Mouse (Mus musculus) adrenal gland, postnatal 14 days (tissue): ENCODE measurements around the gene Kif19a. TPM values are rescaled to one million over a fixed set of nuclear protein-coding genes. Genes with fewer than 3 reads are reported as not detected.
A peak's percentile ranks its signal among the peaks of the same experiment; 100 is the strongest.

Experiments
- DNase-seq: peaks from one replicate; pipeline ENCODE4 v3.0.0; 2021; ENCODE audit warnings: mixed read lengths
- total RNA-seq: library from RNA; stranded (reverse); gene quantifications from 2 replicates; pipeline ENCODE4 v1.2.3, GENCODE M21; 2021

The Kif19a gene
- total RNA-seq, 1 experiment from 2014 or later = 0.56 TPM

DNA sequence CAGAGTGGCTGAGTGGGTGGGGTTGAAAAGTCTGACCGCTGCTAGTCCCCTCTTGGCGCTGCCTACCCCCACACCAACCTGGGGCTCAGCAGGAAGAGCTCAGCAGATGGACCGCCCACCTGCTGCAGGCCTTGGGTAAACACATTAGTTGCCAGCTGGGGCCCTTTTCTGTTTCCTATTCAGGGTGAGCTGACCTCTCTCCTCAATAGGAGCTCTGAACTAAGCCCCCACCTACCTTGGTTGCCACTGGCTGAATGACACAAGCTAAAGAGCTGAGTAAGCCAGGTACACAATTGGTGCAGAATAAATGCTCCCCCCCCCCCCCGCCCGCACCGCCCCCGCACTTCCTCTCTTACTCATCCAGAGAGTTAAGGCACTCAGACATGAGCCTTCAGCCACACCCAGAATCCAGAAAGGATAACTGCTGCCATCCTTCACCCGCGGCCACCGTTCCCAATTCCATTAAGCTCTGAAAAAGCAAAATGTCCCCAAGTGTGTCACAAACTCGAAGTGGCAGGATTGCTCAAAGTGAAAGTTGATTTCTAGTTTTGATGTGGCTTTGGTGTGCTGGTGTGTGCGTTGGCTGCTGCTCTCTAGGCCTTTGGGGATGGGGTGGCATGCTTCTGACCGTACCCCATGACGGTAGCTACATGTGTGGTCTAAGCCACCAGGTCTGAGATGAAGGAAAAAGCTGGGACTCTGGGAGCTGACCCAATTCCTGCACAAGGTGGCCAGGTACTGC is 42.7 kb downstream of the Kif19a start:
- no peak for DNase-seq

- no peak for DNase-seq
Measured at GRCm38 (mm10) chr11:114809371-114809770, 44.2 kb downstream of the Kif19a start.

DNA sequence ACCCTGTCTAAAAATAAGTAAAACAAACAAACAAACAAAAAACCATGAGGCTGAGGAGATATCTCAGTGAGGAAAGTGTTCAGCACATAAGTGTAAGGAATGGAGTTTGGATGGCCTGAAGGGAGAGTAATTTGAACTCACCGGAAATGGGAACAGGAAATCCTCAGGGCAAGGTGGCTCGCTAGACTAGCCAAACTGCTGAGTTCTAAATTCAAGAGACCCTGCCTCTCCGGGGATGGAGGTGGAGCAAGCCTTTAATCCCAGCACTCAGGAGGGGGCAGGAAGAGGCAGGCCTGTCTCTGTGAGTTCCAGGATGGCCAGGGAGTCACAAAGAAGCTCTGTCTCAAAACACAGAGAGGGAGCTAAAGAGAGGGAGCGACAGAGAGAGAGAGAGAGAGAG is 45.2 kb downstream of the Kif19a start:
- DNase-seq = no peak

DNA sequence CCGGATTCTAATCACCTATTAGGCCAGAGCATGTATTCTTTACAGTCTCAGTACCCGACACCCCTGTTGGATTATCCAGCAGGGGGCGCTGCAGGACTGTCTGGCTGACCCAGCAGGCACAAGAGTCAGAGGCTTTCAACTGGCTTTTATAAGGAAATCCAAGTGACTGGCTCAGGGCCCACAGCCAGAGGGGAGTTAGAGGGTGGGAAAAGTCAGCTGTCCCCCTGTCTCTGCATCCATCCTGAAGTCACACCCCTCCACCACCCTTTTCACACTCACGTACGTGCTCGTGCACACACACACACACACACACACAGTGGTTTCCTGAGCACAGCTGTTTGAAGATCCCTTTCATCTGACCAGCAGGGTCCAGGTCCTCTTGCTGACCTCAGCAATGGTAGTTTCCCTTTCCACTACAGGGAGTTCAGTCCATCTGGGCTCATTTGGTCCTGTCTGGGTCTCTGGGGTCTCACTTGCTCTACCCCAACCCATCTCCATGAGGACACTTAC is 47.6 kb downstream of the Kif19a start:
- DNase-seq = peak; percentile 95

DNA sequence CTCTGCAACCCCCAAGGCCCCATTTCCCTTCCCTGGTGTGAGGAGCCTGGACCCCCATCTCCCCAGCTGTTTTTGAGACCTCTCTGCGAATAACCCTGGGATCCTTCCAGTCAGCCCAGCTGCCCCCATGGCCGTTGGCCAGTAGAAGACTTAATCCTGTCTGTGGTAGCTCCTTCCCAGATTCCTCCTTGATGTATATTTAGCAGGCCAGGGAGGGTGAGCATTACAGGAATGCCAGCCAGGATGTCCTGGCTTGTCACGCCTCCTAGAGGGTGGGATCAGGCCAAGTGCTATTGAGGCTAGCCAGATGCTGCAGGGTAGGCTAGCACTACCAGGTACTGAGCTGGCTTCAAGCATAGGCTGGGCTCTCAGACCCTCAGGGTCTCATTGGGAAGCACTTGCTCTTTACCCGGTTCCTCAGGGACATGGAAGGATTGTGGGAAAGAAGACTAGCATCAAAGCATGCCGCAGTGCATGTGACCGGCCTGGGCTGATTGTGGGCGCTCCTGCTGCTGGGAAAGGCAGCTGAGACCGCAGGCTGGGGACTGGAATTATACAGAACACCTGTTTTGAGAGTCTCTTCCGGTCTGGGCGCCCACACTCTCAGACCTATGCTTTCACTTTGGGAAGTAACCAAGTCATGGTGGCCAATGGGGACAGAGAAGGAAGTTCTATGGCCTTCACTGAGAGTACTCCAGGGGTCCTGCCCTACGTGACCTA is 49.8 kb downstream of the Kif19a start:
- DNase-seq = no peak

DNA sequence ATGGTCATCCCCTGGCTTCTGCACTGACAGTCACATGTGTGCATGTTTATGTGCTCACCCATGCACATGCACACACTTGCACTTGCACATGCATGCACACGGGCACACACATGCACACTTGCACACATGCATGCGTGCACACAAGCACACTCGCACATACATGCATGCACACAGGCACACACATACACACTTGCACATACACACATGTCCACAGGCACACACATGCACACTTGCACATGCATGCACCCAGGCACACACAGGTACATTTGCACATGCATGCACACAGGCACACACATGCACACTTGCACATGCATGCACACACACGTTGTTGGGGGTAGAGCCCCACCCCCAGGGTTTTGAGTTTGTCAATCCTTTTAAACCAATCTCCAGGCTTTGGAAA is 51.7 kb downstream of the Kif19a start:
- DNase-seq = no peak

- DNase-seq = no peak
Measured at GRCm38 (mm10) chr11:114818185-114818584, 53.0 kb downstream of the Kif19a start.

DNA sequence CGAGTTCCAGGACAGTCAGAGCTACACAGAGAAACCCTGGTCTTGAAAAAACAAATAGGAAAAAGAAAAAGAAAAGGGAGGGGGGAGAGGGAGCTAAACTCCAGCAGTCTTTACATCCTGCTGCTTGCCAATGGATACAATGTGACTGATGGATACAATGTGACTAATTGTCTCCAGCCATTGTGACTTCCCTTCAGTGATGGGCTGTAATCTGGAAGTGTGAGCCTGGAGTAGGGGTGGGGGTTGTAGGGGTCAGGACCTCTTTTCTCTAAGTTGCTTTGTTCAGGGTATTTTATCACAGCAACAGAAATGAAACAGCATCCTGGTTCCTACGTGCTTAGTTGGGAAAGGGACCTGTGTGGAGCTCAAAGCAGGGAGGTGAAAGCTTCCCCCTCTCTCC is 53.9 kb downstream of the Kif19a start:
- no peak for DNase-seq

- no peak for DNase-seq
Measured at GRCm38 (mm10) chr11:114820444-114820843, 55.3 kb downstream of the Kif19a start.

- no peak for DNase-seq
Measured at GRCm38 (mm10) chr11:114821325-114821724, 56.1 kb downstream of the Kif19a start.

DNA sequence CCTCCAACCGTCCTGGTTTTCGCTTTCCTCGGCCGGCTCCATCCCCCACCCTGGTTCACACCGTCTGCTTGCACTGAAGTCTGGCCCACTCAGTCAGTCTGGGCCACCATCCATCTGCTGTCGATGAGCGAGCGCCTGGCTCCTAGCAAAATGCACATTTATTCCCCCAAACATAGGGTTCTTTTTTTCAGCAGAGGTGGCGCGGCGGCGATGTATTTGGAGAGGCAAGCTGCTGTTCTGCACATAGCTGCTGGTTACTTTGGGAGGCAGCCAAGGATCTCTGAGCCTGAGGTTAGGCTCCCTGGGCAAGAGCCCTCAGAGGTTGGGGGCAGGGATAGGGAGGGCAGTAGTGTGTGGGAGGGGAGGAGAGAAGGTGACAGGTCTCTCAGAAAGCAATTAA is 57.5 kb downstream of the Kif19a start:
- no peak for DNase-seq

DNA sequence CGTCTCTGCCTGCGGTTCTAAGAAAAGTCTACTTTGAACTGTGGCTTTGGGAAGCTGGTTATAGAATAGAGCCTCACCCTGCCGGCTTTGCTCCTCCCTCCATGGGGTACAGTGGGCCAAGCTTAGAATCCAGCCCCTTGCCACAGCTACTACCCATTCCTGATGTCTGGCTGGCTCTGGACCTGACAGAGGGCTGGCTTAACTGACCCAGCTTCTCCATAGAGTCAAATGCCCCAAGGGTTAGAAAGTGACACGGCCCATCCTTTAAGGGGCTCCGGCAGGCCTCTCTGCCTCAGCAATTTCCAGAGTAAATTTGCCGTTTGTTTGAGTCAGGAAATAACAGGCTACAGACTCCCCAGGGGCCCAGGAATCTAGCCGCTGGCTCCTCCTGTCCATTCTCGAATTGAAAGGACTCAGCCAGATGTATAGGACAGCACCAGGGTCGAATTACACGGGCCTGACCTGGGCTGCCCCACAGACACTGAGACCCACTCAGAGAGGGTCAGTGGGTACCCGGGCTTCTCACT is 58.1 kb downstream of the Kif19a start:
- DNase-seq = no peak

GRCm38 (mm10) chr11:114826686-114827085 is 61.5 kb downstream of the Kif19a start:
- DNase-seq = no peak

DNA sequence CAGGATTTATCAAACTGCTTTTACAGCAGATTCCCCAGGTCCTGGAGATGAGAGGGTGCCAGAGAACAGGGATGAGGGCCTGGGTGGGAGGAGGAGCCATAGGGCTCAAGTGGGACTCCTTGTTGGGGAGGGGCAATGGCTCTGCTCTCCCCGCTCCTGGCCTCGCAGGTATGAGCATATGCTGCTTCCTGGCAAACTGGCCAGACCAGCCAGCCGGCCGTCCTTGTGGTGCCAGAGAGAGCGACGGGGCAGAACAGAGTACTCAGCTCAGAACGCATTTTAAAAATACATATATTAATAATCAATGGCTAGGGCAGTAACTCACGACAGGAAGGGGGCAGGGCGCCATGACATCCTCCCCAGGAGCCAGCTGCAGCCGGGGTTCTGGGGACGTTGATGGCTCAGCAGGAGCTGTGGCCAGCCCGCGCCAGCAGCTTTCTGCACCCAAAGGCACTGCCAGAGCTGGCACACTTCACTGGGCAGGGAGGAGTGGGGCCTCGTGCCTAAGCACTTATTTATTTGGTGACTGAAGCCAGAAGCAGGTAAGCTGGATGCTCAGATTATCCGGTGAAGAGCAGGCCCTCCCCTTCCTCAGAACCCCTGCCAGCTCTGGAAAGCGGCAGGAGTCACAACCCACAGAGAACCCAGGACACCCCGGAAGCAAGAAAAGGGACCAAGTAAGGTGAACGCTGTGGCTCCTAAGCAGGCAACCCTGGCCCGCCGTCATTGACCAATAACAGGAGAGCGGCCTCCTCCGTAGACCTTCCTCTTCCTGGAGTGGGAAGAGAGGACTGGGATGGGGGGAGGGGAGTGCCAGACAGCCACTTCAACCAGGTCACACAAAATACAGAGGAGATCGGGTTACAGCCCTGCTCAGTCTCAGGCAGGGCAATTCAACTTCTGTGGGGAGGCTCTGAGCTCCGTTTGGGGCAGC is 64.6 kb downstream of the Kif19a start:
- DNase-seq = peak; percentile 81

- no peak for DNase-seq
Measured at GRCm38 (mm10) chr11:114830433-114830773, 65.2 kb downstream of the Kif19a start.

DNA sequence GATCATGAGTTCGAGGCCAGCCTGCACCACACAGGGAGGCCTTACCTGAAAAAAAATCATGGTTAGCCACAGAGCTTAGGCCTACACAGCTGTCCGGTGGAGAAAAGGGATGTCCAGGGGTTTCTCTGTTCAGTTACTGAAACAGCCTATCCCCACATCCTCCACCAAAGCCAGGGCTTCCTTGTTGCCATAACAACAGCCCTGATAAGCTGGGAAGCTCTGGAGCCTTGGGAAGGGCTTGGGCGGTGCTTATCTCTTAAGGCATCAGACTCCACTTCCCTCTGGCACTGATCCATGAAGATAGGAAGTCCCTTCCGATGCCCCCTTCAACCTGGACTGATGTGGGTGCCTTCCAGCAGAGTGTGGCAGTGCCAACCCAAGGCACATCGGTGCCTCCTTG is 68.0 kb downstream of the Kif19a start:
- DNase-seq = no peak

Other genes starting within 250 kb of the Kif19a start
- 1,048 and 1,188 TPM in 2 replicates for gene Rpl38, start 96.9 kb upstream of the Kif19a start, total RNA-seq
- gene Ttyh2, start 90.0 kb upstream of the Kif19a start, total RNA-seq = 61.7 and 64.7 TPM in 2 replicates
- 0.44 and 0.64 TPM in 2 replicates for gene Dnaic2, start 38.0 kb upstream of the Kif19a start, total RNA-seq
- not detected in 2 replicates for gene Btbd17, start 30.6 kb downstream of the Kif19a start, total RNA-seq
- gene Gpr142, start 33.5 kb downstream of the Kif19a start, total RNA-seq = not detected in 2 replicates
- gene Gprc5c, start 85.8 kb downstream of the Kif19a start, total RNA-seq = 16.6 and 18.6 TPM in 2 replicates
- 1.1 and 2.2 TPM in 2 replicates for gene Cd300a, start 124.7 kb downstream of the Kif19a start, total RNA-seq
- 0.70 and 1.7 TPM in 2 replicates for gene Cd300lb, start 169.0 kb downstream of the Kif19a start, total RNA-seq
- gene Cd300c, start 203.8 kb downstream of the Kif19a start, total RNA-seq = 0.83 TPM in 1 of 2 replicates, not detected in the other
- gene Cd300ld, start 224.5 kb downstream of the Kif19a start, total RNA-seq = 0.34 and 0.78 TPM in 2 replicates
- gene Cd300c2, start 236.5 kb downstream of the Kif19a start, total RNA-seq = 0.93 and 3.7 TPM in 2 replicates